Mouse (Mus musculus) testis, adult 10 weeks (tissue): Measurements from ENCODE around the gene Smc5. TPM values are rescaled to one million over a fixed set of nuclear protein-coding genes. Genes with fewer than 3 reads are reported as not detected.

Experiments used
- polyA plus RNA-seq: library from polyadenylated mRNA; stranded (reverse); fragments of 350-450 nt; fragmentation: Illumina TruSeq; extraction: RNeasy Lipid Tissue Mini Kit (QIAGEN cat#74804); gene quantifications from one replicate; pipeline ENCODE4 v1.2.3, GENCODE M21; 2014; ENCODE audit warnings: low read depth, low replicate concordance

Smc5 gene
- 327 TPM for polyA plus RNA-seq

DNA sequence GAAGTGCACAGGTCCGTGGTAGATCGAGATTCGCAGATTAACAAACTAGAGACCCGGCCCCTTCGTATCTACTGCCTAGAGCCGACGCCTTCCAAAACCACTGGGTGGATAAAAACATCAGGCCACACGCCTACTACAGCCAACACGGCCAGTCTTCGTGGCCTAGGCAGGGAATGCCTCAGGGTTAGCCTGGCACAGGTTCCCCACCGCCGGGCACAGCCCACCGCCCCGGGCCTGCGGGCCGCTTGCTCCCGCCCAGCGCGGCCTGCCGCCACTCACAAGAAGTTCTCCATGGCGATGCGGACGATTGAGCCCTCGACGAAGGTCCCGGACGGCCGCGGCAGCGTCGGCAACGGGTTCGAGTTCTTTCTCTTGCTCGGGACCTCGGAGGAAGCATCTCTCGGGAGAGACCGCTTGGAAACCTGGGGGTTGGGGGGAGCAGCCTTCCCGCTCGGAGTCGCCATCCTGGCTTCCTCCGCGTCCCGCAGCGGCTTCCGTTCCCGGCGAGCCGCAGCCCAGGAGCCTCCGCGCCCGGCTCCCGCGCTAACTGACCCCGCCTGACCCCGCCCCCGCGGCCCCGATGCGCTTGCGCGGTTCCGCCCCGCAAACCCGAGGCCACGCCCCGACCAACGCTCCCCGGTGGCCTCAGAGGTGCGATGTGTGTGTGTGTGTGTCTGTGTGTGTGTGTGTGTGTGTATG is at the start of gene Smc5:
Gene Smc5, minus strand, starts transcription at position 543 of the 699 bp plus-strand sequence.

Other genes starting within 250 kb of the Smc5 start
- 36.5 TPM for gene Klf9, start 132.7 kb downstream of the Smc5 start, polyA plus RNA-seq
- gene Mamdc2, start 174.5 kb upstream of the Smc5 start, polyA plus RNA-seq, result 2.7 TPM